Mouse (Mus musculus) G1E-ER4 (cell line): ENCODE measurements around the gene Adam15. TPM values are rescaled to one million over a fixed set of nuclear protein-coding genes. Genes with fewer than 3 reads are reported as not detected.

ENCODE experiments used
- GATA1 ChIP-seq: IDR thresholded peaks from one replicate; pipeline ENCODE4 v1.8.0; 2012; ENCODE audit warnings: low read length, inconsistent platforms
- polyA plus RNA-seq: library from polyadenylated mRNA; stranded (reverse); fragments of >175 nt; gene quantifications from 2 replicates; pipeline ENCODE4 v1.2.3, GENCODE M21; 2012

Gene Adam15
- polyA plus RNA-seq, 1 experiment = not detected

GRCm38 (mm10) chr3:89388134-89388881 lies 38.5 kb upstream of the Adam15 start:
- TF ChIP-seq GATA1 = no peak

DNA sequence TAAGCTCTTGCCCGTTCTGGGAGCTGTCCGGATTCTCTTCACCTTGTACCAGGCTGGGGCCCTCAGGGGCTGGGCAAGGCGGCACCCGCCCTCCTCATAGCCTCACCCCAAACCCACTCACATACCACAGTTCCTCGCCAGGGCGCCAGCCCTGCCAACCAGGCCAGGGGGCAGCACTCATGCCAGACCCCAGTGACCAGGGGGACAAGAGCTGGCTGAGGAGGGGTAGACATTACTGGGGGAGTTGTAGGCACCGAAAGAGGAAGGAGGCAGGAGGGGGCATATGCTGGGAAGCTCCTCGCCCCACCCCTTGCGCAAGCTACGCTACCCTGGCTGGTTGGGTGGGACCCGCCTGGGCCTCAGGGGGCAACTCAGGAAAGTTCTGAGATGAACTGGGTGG lies 37.8 kb upstream of the Adam15 start:
- TF ChIP-seq GATA1 = no peak

DNA sequence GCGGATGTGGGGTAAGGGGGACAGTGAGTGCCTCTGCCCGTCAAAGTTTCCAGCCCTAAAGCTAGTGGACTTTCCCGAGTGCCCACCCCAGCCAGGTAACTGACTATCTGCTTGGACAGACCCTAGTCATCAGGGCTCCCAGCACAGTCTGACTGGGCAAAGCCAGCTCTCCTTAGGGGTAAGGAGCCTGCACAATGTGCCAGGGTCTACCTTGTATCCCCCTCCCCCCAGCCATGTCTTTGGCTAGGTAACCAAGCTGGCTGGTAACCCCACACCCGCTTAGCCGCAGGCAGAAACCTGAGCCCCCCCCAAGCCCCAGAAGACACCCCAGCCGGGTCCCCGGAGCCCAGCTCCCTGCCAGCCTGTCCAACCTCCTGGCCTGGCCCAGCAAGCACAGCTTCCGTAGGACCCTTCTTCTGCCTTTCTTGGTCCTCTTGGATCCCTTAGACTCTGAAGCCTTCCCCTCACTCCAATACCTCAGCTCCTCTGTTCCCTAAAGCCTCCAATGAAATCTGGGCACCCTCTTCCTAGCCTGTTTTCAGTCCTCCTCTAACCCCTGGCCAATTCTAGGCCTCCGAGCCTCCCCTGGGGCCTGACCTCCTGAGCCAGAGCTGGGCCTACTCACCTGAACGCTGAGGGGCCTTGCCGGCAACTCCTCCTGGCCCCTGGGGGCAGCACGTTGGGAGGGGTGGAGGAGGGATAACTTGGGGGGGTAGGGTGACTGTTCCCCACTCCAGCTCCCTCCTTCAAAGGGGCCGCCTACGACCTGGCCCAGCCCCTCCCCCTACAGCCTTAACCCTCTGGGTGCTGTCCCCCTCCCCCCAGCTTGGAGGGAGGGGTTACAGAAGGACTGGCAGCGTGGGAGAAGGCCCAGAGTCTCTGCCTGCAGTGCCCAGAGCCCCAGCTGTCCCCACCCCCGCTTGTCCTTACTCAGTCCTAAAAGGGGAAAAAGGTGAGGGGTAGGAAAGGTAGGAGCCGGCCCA lies 36.9 kb upstream of the Adam15 start:
- TF ChIP-seq GATA1 = no peak

DNA sequence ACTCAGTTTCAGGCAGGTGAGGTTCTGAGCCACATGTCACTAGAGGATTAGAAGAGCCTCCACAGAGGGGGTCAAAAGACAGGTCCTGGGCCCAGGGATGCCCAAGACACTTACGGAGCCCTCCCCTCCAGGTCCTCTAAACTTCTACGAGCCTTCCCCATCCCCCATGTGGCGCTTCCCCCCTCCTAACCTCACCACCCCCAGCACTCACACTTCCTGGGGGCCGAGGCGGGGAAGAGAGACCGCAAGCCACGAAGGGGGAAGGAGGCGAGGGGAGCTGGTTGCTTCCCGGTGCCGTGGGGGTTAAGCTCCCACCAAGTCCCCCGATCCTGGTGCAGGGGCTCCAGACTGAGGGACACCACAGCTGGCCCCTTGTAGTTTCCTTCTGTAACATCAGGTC lies 35.7 kb upstream of the Adam15 start:
- TF ChIP-seq GATA1 = no peak

GRCm38 (mm10) chr3:89384331-89385076 lies 34.7 kb upstream of the Adam15 start:
- TF ChIP-seq GATA1 = no peak

GRCm38 (mm10) chr3:89383651-89384255 lies 34.0 kb upstream of the Adam15 start:
- no peak for TF ChIP-seq GATA1

DNA sequence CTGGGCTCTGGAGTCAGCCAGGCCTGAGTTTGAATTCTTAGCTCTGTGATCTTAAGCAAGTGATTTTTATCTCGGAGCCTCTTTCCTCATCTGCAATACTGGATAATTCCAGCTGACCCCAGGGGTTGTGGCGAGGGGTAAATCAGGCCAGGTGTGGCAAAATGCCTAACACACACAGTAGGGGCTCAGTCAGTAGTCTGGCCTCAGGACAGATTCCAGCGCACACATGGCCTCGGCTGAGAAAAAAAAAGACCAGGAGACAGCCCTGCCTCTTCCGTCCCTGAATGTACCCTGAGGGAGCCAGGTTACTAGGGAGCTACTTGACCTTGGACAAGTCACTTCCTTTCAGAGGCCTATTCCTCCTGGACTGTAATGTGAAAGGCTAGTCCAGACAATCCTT lies 33.2 kb upstream of the Adam15 start:
- no peak for TF ChIP-seq GATA1

DNA sequence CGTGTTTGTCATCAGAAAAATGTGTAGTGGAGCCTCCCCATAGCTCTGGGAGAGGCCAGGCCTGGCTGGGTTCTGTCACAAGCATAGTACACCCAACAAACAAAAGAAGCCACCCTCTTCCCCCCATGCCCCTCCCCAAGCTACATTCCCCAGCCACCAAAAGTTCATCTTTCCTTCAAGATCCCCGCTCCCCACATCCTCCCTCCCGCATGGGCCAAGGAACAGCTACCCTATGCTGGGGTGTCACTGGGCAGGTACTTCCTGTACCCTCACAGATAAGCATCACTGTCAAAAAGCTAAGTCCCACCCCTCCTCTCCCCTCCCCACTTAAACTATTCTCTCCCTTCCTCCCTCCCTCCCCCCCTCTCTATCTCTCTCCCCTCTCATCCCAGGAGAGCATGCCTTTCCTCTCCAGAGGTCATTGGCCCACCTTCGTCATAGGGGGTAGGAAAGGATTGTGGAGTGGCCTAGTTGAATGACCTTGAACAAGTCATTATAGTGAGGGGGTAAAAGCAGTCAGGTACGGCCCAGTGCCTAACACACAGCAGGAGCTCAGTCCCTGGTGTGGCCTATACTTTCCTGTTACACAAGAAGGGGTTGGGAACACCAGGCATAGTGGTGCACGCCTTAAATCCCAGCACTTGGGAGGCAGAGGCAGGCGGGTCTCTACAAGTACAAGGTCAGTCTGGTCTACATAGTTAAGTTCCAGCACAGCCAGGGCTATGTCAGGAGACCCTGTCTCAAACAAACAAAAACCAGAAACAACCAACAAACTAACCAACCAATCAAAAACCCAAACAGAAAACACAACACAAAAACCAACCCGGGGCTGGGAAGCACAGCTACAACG lies 32.5 kb upstream of the Adam15 start:
- no peak for TF ChIP-seq GATA1

DNA sequence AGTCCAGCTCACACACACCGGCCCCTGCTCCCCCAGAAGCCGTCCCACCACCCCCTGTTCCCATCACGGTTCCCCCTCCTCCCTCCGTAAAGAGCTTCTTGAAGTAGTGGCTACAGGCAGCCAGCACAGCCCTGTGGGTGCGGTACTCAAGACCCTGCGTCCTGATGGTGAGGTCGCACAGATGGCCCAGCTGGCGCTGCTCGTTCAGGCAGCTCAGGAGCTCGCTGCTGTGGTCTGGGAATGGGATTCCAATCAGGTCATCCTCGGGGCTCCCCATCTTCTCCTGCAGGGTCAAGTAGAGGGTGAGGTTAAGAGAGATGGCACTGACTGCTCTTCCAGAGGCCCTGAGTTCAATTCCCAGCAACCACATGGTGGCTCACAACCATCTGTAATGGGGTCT lies 31.4 kb upstream of the Adam15 start:
- TF ChIP-seq GATA1 = no peak

DNA sequence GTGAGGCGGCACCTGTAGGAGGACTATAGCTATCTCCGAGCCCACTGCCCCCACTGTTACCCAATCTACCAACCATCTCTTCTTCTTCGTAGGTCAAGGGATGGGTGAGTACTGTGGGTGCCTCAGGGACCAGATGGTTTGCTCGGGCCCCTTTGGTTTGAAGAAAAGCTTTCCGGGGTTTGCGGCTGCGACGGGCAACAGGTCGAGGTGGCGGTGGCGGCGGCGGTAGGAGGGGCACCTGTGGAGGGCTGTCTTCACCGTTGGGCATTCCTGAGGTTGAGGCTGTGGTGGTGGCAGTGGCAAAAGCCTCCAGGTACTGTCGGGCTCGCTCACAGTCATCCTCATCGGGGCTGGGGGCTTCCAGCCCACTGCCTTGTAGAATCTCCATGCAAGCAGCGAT lies 30.9 kb upstream of the Adam15 start:
- TF ChIP-seq GATA1 = no peak

GRCm38 (mm10) chr3:89380291-89380690 lies 30.5 kb upstream of the Adam15 start:
- TF ChIP-seq GATA1 = no peak

- no peak for TF ChIP-seq GATA1
Observed at GRCm38 (mm10) chr3:89379388-89380131, 29.8 kb upstream of the Adam15 start.

- no peak for TF ChIP-seq GATA1
Observed at GRCm38 (mm10) chr3:89378394-89379067, 28.7 kb upstream of the Adam15 start.
